Mouse (Mus musculus): ENCODE measurements around the gene Eif3l. TPM values are rescaled to one million over a fixed set of nuclear protein-coding genes. Genes with fewer than 3 reads are reported as not detected.

The Eif3l gene
- polyA plus RNA-seq, 1 experiment from 2014 or later: 198 TPM

DNA sequence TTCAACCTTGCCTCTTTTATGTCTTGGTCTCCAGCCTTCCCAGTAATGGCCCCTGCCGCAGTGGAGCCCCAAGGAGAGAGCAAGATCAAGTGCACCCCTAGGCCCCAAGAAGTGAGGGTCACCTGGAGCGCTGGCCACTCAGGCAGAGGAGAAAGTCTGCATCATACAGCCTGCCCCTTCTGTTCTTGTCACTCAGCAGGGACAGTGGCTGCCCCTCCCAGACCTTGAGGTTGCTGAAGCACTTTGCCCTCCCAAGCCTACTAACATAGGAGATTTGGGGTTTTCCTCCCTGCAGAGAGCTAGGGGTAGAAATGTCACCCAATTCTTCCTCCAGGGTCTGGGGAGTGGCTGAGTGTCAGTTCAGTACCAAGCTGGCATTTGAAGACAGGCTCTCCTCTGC lies 22.6 kb upstream of the Eif3l start:
- Histone ChIP-seq H3K27me3 (no peaks in the 10 kb centered on the region), H3K9me3 (no peaks in the 10 kb centered on the region), H3K36me3 (peaks cover 53% of the 10 kb centered on the region), H3K9ac (replicated peaks) (no peak overlapping the region), H3K4me3 (no peak overlapping the region), H3K4me1 (peaks cover 8% of the 10 kb centered on the region), H3K27ac (replicated peaks) (no peak overlapping the region), H3K4me2 (replicated peaks) (no peak overlapping the region)
- no peak for ATAC-seq (ENCODE audit: low FRiP score, low read depth)
- WGBS: 66% methylated on average over 2 of the region's 2 CpGs

DNA sequence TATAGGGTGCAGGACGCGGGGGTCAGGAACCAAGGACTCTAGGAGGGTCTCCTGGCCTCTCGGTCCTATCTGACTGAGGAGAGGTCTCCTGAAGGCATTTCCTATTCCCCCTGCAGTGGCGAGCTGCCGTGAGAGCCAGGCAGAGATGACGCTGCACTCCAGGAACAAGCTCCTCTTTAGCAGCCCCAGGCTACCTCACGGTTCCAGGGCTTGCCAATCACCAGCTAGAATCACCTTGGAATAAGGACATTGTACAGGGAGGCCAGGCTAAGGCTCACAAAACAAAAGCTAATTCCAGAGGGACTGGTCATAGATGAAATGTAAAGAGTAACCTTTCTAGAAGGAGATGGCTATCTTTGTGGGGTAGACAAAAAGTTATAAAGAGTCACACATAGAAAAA lies 18.4 kb upstream of the Eif3l start:
- H3K9ac ChIP-seq (replicated peaks): no peak overlapping the region
- H3K4me3 ChIP-seq: no peak overlapping the region
- peaks cover 6% of the 10 kb centered on the region for H3K4me1 ChIP-seq
- no peak overlapping the region for H3K27ac ChIP-seq (replicated peaks)
- no peak for ATAC-seq (ENCODE audit: low FRiP score, low read depth)
- H3K27me3 ChIP-seq: no peaks in the 10 kb centered on the region
- WGBS: 90% methylated on average over 7 of the region's 7 CpGs
- no peak overlapping the region for H3K4me2 ChIP-seq (replicated peaks)
- no peaks in the 10 kb centered on the region for H3K9me3 ChIP-seq
- peaks cover 90% of the 10 kb centered on the region for H3K36me3 ChIP-seq

DNA sequence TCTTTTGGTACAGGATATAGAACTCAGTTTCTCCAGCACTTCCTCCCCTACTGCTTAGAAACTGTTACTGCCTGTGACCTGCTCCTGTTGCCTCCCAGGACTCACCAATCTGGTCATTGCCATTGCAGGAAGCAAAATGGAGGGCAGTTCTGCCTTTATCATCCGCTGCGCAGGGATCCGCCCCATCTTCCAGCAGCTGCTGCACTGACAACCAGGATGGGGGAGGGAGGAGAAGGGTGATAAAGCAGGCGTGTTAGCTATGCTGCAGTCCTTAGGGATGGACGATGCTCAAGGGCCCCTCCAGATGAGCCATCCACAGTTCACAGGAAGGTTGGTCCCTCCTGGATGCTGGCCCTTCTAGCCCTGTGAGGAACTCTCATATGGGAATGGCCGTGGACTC lies 17.1 kb upstream of the Eif3l start:
- Histone ChIP-seq H3K4me3 (no peak overlapping the region), H3K4me1 (peaks cover 11% of the 10 kb centered on the region), H3K36me3 (peaks cover 83% of the 10 kb centered on the region), H3K27me3 (no peaks in the 10 kb centered on the region), H3K9ac (replicated peaks) (no peak overlapping the region), H3K9me3 (no peaks in the 10 kb centered on the region), H3K27ac (replicated peaks) (no peak overlapping the region), H3K4me2 (replicated peaks) (no peak overlapping the region)
- no peak for ATAC-seq (ENCODE audit: low FRiP score, low read depth)
- WGBS: 93% methylated on average over 6 of the region's 6 CpGs

DNA sequence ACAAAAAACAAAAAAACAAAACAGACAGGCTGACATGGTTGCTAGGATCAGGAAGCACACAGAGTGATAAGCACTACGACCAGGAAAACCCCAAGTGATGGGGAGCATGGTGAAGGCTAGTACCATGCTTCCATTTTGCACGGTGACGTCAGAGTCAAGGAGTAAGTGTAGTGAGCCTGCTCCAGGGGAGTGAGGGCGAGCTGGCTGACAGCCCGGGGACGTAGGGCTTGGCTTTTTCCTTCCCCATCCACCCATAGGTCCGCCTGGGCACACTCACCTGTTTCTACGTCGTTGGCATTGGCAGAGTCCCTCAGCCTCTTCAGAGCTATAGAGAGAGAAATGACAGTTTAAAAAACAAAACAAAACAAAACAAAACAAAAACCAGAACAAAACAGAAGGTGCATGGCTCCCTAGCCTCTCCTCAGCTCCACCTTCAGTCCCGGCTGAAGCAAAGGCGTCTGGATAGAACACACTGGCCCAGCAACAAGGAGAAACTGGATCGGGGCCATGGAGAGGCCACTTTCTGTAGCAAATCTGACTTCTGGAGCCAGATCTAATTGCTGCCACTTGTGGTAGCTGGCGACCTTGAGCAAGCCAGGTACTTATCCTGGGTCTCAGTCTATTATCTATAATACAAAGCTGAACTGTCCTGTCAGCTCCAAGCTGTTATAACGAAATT lies 14.0 kb upstream of the Eif3l start:
- Histone ChIP-seq H3K36me3 (peaks cover 51% of the 10 kb centered on the region), H3K9me3 (no peaks in the 10 kb centered on the region), H3K4me1 (peaks cover 16% of the 10 kb centered on the region), H3K4me2 (replicated peaks) (0 out of 2 replicates have a peak overlapping the region, but pooled peaks have one; percentile 4), H3K27me3 (no peaks in the 10 kb centered on the region), H3K27ac (replicated peaks) (no peak overlapping the region), H3K9ac (replicated peaks) (no peak overlapping the region), H3K4me3 (no peak overlapping the region)
- ATAC-seq (ENCODE audit: low FRiP score, low read depth): no peak
- WGBS: 85% methylated on average over 14 of the region's 14 CpGs

DNA sequence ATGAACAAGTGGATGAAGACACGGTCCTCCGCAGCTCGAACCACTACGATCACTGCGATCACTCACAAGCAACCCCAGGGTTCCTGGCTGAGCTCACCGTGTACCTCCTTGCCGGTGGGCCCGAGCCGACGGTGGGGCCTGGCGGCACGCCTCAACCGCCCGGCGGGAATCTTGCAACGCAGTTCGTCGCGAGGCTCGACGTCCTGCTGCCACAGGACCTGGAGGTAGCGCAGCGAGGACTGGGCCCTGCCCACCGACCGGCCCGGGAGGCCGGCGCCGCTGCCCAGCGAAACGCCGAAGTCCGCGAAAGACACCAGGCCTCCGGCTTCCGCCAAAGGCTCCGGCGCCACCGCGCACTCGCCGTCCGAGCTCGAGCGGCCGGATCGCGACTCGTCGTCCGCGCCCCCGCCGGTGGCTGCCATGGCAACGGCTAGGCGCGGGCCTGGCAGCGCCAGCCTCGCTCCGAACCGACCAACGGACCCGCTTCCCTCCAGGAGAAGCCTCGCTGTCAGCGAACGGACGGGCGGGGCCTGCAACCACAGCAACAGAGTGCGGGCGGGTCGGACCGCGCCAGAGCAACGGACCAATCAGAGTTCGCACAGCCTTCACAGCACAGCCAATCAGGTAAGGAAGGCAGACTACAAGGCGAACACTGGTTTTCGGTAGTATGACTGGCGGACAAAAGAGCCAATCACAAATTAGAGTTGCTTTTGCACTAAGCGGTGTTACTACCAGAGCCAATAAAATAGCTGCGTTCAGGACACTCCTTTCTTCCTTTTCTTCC lies 12.4 kb upstream of the Eif3l start, which contains the start of gene Ankrd54:
Gene Ankrd54 (minus strand): TSS at position 518 of the 784 bp plus-strand sequence.
- ATAC-seq (ENCODE audit: low FRiP score, low read depth): peak; percentile 100
- H3K27me3 ChIP-seq: 0 out of 2 replicates have a peak, but pooled peaks cover under 1% of the 10 kb centered on the region
- H3K4me3 ChIP-seq: peak within 1 kb of the TSS; percentile 82
- peak within 1 kb of the TSS; percentile 73 for H3K4me2 ChIP-seq (replicated peaks)
- peaks cover 36% of the 10 kb centered on the region for H3K36me3 ChIP-seq
- H3K9ac ChIP-seq (replicated peaks): peak within 1 kb of the TSS; percentile 89
- peak within 1 kb of the TSS; percentile 81 for H3K27ac ChIP-seq (replicated peaks)
- no peaks in the 10 kb centered on the region for H3K9me3 ChIP-seq
- peaks cover 16% of the 10 kb centered on the region for H3K4me1 ChIP-seq
- under 1% methylated on average over 79 of the region's 80 CpGs for WGBS

DNA sequence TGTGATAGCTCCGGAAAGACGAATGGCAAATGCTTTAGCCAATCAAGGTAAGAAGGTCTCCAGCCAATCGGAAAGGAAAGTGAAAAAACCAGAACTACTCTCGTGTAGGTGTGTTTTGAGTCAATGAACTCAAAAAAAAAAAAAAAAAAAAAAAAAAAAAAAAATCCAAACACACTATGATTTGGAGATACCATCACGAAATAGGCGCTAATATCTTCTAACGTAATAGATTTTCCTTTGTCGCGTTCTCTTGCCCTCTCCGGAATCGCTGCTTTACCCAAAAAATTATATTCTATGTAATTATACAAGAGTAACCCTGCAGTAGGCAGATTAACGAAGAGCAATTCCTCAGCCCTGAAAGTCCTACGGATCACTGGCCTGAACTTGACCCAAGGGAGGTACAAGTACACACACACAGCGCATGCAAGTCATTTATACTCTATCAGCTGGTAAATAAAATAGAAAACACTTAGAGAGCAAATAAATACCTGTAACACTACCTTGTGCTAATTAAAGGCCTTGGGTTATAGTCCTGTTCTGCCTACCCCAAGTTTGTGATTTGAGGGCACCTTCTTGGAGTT lies 11.7 kb upstream of the Eif3l start:
- WGBS: 8% methylated on average over 14 of the region's 14 CpGs
- H3K9ac ChIP-seq (replicated peaks): peak overlapping the region; percentile 37; the same call in 1 of the 2 replicates
- H3K27ac ChIP-seq (replicated peaks): no peak overlapping the region
- H3K27me3 ChIP-seq: peaks cover 7% of the 10 kb centered on the region; the same call in 1 of the 2 replicates
- peak overlapping the region; percentile 39 for H3K4me3 ChIP-seq
- peaks cover 29% of the 10 kb centered on the region for H3K36me3 ChIP-seq
- H3K4me1 ChIP-seq: peaks cover 16% of the 10 kb centered on the region
- ATAC-seq (ENCODE audit: low FRiP score, low read depth): no peak
- H3K4me2 ChIP-seq (replicated peaks): peak overlapping the region; percentile 64
- no peaks in the 10 kb centered on the region for H3K9me3 ChIP-seq

DNA sequence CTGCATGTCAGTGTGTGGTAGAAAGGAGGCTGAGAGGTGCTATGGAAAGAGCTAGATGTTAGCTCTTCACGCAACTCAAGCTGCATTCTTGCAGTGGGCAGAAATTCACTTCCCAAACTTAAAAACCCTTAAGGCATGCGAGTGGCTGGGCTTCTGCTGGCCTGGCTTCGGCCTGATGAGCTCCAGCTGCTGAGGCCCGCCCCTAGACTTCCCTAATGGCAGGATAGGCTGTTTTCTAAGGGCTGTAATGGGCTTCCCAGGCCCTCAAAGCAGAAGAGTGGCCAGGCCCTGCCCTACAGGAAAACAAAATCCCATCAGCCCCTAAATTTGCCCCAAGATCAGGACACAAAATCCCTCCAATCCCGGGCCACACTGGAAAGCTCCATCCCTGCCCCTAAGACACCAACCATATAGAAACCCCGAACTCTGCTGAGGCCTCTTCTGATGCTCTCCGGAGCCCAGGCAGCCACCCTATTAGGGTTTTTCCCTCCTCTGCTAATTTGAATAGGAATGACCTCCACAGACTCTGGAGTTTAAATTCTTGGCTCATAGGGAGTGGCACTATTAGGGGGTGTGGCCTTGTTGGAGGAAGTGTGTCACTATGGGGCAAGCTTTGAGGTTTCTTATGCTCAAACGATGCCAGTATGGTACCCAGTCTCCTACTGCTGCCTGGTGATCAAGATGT lies 9.8 kb upstream of the Eif3l start:
- no peaks in the 10 kb centered on the region for H3K9me3 ChIP-seq
- H3K27ac ChIP-seq (replicated peaks): no peak overlapping the region
- peaks cover 16% of the 10 kb centered on the region for H3K4me1 ChIP-seq
- no peak overlapping the region for H3K9ac ChIP-seq (replicated peaks)
- H3K4me3 ChIP-seq: no peak overlapping the region
- peaks cover 9% of the 10 kb centered on the region; the same call in 1 of the 2 replicates for H3K27me3 ChIP-seq
- no peak overlapping the region for H3K4me2 ChIP-seq (replicated peaks)
- no peak for ATAC-seq (ENCODE audit: low FRiP score, low read depth)
- H3K36me3 ChIP-seq: peaks cover 9% of the 10 kb centered on the region
- 69% methylated on average over 8 of the region's 8 CpGs for WGBS

DNA sequence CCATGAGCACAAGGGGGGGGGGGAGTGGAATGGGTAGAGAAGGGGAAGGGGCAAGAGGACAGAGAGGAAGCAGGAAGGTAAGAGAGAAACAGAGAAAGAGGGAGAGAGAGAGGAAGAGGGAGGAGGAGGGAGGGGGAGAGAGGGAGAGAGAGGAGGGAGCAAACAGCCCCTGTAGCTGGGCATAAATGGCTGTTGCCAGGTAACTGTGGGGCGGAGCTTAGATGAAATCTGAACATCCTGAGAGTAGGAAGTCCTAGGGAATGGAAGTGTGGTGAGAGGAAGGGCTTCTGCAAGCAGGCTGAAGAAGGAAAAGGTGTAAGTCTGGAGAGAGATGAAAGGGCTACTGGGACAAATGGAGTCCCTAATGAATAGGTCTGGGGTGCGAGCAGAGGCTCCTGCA lies 8.7 kb upstream of the Eif3l start:
- Histone ChIP-seq H3K9ac (replicated peaks) (no peak overlapping the region), H3K9me3 (no peaks in the 10 kb centered on the region), H3K4me2 (replicated peaks) (no peak overlapping the region), H3K4me1 (peaks cover 14% of the 10 kb centered on the region), H3K27ac (replicated peaks) (no peak overlapping the region), H3K4me3 (no peak overlapping the region), H3K27me3 (peaks cover 9% of the 10 kb centered on the region; the same call in 1 of the 2 replicates), H3K36me3 (no peaks in the 10 kb centered on the region)
- no peak for ATAC-seq (ENCODE audit: low FRiP score, low read depth)
- WGBS: 51% methylated on average over 2 of the region's 2 CpGs

DNA sequence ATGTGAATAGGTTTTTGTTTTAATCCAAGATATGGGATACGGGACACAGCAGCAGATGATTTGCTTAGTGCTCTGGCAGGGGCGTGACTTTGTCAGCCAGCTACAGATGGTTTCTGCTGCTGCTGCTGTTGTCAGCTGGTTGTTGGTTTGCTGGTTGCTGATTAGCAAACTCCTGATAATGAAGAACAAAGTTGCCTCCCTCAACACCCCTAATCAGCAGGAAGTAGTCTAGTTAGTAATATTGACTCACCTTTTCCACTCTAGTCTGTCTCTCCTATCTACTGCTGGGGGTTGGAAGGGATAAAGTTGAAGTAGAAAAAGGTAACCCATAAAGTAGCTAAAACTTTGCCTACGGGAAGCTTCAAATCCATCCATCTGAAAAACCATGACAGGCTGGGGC lies 7.3 kb upstream of the Eif3l start:
- Histone ChIP-seq H3K4me2 (replicated peaks) (no peak overlapping the region), H3K36me3 (no peaks in the 10 kb centered on the region), H3K4me3 (no peak overlapping the region), H3K4me1 (peaks cover 5% of the 10 kb centered on the region), H3K27ac (replicated peaks) (no peak overlapping the region), H3K9ac (replicated peaks) (no peak overlapping the region), H3K9me3 (no peaks in the 10 kb centered on the region), H3K27me3 (peaks cover 9% of the 10 kb centered on the region; the same call in 1 of the 2 replicates)
- 80% methylated on average over 3 of the region's 3 CpGs for WGBS
- no peak for ATAC-seq (ENCODE audit: low FRiP score, low read depth)

DNA sequence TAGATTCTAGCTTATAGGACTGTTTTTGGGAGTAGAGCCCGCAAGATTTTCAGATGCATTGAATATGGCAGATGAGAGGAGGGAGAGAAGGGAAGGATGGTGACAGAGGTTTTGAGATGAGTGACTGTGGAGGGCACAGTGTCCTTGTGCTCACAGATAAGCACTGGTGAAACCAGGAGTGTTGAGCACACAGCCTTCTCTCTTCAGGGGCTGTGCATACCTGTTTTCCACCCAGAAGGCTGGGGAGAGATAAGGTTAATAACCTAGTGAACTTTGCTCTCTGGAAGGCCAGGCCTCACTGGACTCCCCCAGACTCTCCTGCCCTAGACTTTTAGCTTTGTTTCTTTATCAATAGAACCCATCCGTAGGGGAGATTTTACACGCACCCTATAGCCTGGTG lies 6.6 kb upstream of the Eif3l start:
- H3K4me1 ChIP-seq: peaks cover 3% of the 10 kb centered on the region
- no peak for ATAC-seq (ENCODE audit: low FRiP score, low read depth)
- WGBS: 84% methylated on average over 3 of the region's 3 CpGs

DNA sequence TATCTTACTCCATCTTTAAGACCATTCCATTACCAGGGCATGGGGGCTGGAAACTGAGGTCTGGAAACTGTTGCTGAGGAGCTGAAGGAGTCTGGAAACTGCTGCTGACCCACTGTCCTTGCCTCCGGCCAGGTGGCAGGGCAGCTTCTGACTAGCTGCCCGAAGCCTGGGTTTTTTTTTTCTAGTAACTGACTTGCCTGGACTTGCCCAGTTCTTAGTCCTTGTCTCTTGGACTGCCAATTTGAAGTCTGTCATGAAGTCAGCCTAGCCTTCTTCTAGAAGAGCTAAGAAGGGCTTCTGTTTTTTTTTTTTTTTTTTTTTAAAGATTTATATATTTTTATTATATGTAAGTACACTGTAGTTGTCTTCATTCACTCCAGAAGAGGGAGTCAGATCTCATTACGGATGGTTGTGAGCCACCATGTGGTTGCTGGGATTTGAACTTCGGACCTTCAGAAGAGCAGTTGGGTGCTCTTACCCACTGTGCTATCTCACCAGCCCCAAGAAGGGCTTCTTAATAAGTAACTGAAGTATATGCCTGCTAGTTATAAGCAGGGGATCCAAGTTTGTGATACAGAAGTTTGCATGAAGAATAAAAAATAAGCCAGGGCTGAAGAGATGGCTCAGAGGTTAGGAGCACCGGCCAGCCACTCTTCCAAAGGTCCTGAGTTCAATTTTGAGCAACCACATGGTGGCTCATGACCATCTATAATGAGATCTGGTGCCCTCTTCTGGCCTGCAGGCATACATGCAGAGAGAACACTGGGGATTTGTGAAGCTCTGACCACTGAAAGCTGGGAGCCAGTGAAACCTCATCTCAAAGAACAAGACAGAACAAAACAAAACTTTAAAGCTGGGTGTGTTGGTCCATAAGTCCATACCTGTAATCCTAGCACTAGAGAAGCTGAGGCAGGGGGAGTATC lies 3.6 kb upstream of the Eif3l start:
- ATAC-seq (ENCODE audit: low FRiP score, low read depth): no peak
- H3K4me3 ChIP-seq: no peak overlapping the region
- H3K27ac ChIP-seq (replicated peaks): no peak overlapping the region
- H3K4me1 ChIP-seq: peaks cover 15% of the 10 kb centered on the region
- H3K27me3 ChIP-seq: peaks cover 9% of the 10 kb centered on the region; the same call in 1 of the 2 replicates
- H3K9me3 ChIP-seq: no peaks in the 10 kb centered on the region
- no peak overlapping the region for H3K9ac ChIP-seq (replicated peaks)
- 65% methylated on average over 5 of the region's 5 CpGs for WGBS
- no peaks in the 10 kb centered on the region; the same call in 1 of the 2 replicates for H3K36me3 ChIP-seq
- no peak overlapping the region for H3K4me2 ChIP-seq (replicated peaks)

More for the DNA sequence above, 6.6 kb upstream of the Eif3l start:
- no peaks in the 10 kb centered on the region for H3K36me3 ChIP-seq
- H3K4me3 ChIP-seq: no peak overlapping the region
- peaks cover 9% of the 10 kb centered on the region; the same call in 1 of the 2 replicates for H3K27me3 ChIP-seq
- no peak overlapping the region for H3K9ac ChIP-seq (replicated peaks)
- H3K4me2 ChIP-seq (replicated peaks): no peak overlapping the region
- no peaks in the 10 kb centered on the region for H3K9me3 ChIP-seq
- no peak overlapping the region for H3K27ac ChIP-seq (replicated peaks)

Measured in midbrain, embryonic 12.5 days (tissue).